Comparison of ENCODE assay signal across 8 mouse cellular contexts in the genomic region with DNA sequence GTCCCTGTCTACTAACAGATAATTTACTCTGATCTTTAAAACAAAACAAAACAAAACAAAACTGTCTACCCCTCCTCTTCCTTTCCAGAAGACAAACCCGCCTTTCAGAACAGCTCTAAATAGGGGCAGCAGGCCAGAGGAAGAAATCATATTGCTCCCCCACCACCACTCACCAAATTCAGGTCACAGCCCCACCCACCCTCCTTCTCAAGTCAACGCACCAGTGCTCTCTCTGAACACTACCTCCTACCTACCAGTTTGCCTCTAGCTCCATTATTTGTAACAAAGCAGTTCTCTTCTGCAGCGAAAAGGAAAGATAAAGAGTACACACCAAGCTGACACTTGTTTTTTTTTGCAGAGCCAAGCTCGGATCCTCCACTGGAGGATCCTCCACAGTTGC. TPM values are rescaled to one million over a fixed set of nuclear protein-coding genes. Genes with fewer than 3 reads are reported as not detected.
DNase-seq lines count a peak whose midpoint lies in the region; ATAC-seq and TF ChIP-seq lines count a peak whose summit lies in the region.

No protein-coding gene starts in this region.

- H3K27ac ChIP-seq in hindbrain, embryonic 10.5 days: no peak overlapping the region
- no peak overlapping the region for H3K27ac ChIP-seq in hindbrain, embryonic 11.5 days (ENCODE audit: low read depth, low read length)
- H3K27ac ChIP-seq in CH12.LX (ENCODE audit: insufficient read depth, low read depth): no peak overlapping the region
- H3K27ac ChIP-seq in forebrain, embryonic 13.5 days: no peak overlapping the region

- no peaks in the 10 kb centered on the region for H3K79me2 ChIP-seq in CH12.LX (replicated peaks; ENCODE audit: control insufficient read depth, extremely low read depth, insufficient read depth, poor library complexity, severe bottlenecking)

- in situ Hi-C loops in CH12.LX (cut with MboI; ENCODE audit: low pct_ligation_motif_present, low pct_unique_long_range_greater_than_20kb, low sequenced_read_pairs): no loop called here

- no peak for TF ChIP-seq RAD21 in CH12.LX (IDR thresholded peaks at IDR 0.05; ENCODE audit: low read depth, low read length)

- no peak for ATAC-seq in hindbrain, embryonic 11.5 days (ENCODE audit: low FRiP score)
- 0 out of 2 replicates have a peak, but pooled peaks have one; percentile 6 for ATAC-seq in megakaryocyte-erythroid progenitor cell, adult 5-6 weeks (replicated peaks; ENCODE audit: low FRiP score, low TSS enrichment, poor library complexity, severe bottlenecking)
- no peak for ATAC-seq in monocyte, adult 5-6 weeks (replicated peaks; ENCODE audit: insufficient number of reproducible peaks, low FRiP score, low TSS enrichment, poor library complexity, severe bottlenecking)
- no peak for ATAC-seq in forebrain, embryonic 13.5 days

- 28% methylated on average over 4 of the region's 4 CpGs for WGBS in hindbrain, embryonic 10.5 days
- 20% methylated on average over 4 of the region's 4 CpGs for WGBS in hindbrain, embryonic 11.5 days
- 42% methylated on average over 4 of the region's 4 CpGs for WGBS in forebrain, embryonic 13.5 days

- H3K9ac ChIP-seq in hindbrain, embryonic 11.5 days (ENCODE audit: low read depth, low read length): no peak overlapping the region
- H3K9ac ChIP-seq in CH12.LX (ENCODE audit: insufficient read depth, low read depth): no peak overlapping the region
- H3K9ac ChIP-seq in forebrain, embryonic 13.5 days: no peak overlapping the region

- no peak overlapping the region; the same call in 1 of the 2 replicates for H3K4me2 ChIP-seq in hindbrain, embryonic 11.5 days (replicated peaks; ENCODE audit: low read depth, low read length)
- H3K4me2 ChIP-seq in CH12.LX (ENCODE audit: insufficient read depth, low read depth, poor library complexity, severe bottlenecking): peak overlapping the region; percentile 48
- H3K4me2 ChIP-seq in forebrain, embryonic 13.5 days: no peak overlapping the region

- H3K9me3 ChIP-seq in hindbrain, embryonic 10.5 days: no peaks in the 10 kb centered on the region
- H3K9me3 ChIP-seq in hindbrain, embryonic 11.5 days (ENCODE audit: control insufficient read depth, low read length): no peaks in the 10 kb centered on the region
- H3K9me3 ChIP-seq in CH12.LX (replicated peaks; ENCODE audit: low read length): no peaks in the 10 kb centered on the region
- no peaks in the 10 kb centered on the region for H3K9me3 ChIP-seq in erythroblast, embryonic 14.5 days (ENCODE audit: control insufficient read depth, low read length)
- H3K9me3 ChIP-seq in forebrain, embryonic 13.5 days (replicated peaks): no peaks in the 10 kb centered on the region

- no peak for DNase-seq in hindbrain, embryonic 10.5 days (ENCODE audit: low spot score)
- DNase-seq in hindbrain, embryonic 11.5 days (ENCODE audit: low spot score): no peak
- peak; percentile 9 for DNase-seq in CH12.LX (ENCODE audit: extremely low read depth)
- DNase-seq in ovary, adult 18-20 months (ENCODE audit: low spot score): no peak

- peak overlapping the region; percentile 57 for H3K4me3 ChIP-seq in hindbrain, embryonic 10.5 days
- no peak overlapping the region for H3K4me3 ChIP-seq in hindbrain, embryonic 11.5 days (ENCODE audit: low read depth, low read length)
- peak overlapping the region in 1 of 3 experiments; percentile 64 for H3K4me3 ChIP-seq in CH12.LX (replicated peaks in 1 of 3; ENCODE audit: low read depth in 2 of 3, low read length in 2 of 3, poor library complexity in 1 of 3)
- H3K4me3 ChIP-seq in erythroblast, embryonic 14.5 days (replicated peaks): peak overlapping the region; percentile 87
- no peak overlapping the region for H3K4me3 ChIP-seq in forebrain, embryonic 13.5 days

- H3K4me1 ChIP-seq in hindbrain, embryonic 10.5 days (replicated peaks): peaks cover 16% of the 10 kb centered on the region
- no peaks in the 10 kb centered on the region for H3K4me1 ChIP-seq in hindbrain, embryonic 11.5 days (replicated peaks; ENCODE audit: control insufficient read depth, insufficient read depth, low read length)
- peaks cover 2 to 39% of the 10 kb centered on the region in 2 experiments; a peak in 3 of 4 replicates for H3K4me1 ChIP-seq in CH12.LX (ENCODE audit: control insufficient read depth in 1 of 2, insufficient read depth in 2 of 2)
- peaks cover 80% of the 10 kb centered on the region for H3K4me1 ChIP-seq in erythroblast, embryonic 14.5 days (ENCODE audit: control insufficient read depth)
- peaks cover 8% of the 10 kb centered on the region for H3K4me1 ChIP-seq in forebrain, embryonic 13.5 days

- TF ChIP-seq POLR2A in CH12.LX (IDR thresholded peaks at IDR 0.05; ENCODE audit: low read depth, low read length): no peak

- TF ChIP-seq EP300 in CH12.LX (IDR thresholded peaks at IDR 0.05; ENCODE audit: low read length): no peak

- TF ChIP-seq CTCF in CH12.LX (conservative IDR thresholded peaks at IDR 0.05 in 1 of 2, IDR thresholded peaks at IDR 0.05 in 1 of 2; ENCODE audit: low read depth in 2 of 2, low read length in 2 of 2): no peak

- dilution Hi-C loops in CH12.LX (cut with MboI; ENCODE audit: extremely low pct_ligation_motif_present, extremely low pct_unique_long_range_greater_than_20kb, low sequenced_read_pairs): no loop called here

- H3K27me3 ChIP-seq in hindbrain, embryonic 10.5 days (ENCODE audit: insufficient read depth, poor library complexity, severe bottlenecking): peaks cover 33% of the 10 kb centered on the region
- peaks cover 4% of the 10 kb centered on the region; the same call in 1 of the 2 replicates for H3K27me3 ChIP-seq in hindbrain, embryonic 11.5 days (ENCODE audit: control insufficient read depth, insufficient read depth, low read length)
- no peaks in the 10 kb centered on the region for H3K27me3 ChIP-seq in CH12.LX (replicated peaks)
- peaks cover 41% of the 10 kb centered on the region for H3K27me3 ChIP-seq in erythroblast, embryonic 14.5 days (ENCODE audit: control insufficient read depth)
- H3K27me3 ChIP-seq in forebrain, embryonic 13.5 days: peaks cover 31% of the 10 kb centered on the region

- no peaks in the 10 kb centered on the region for H3K36me3 ChIP-seq in hindbrain, embryonic 10.5 days
- H3K36me3 ChIP-seq in hindbrain, embryonic 11.5 days (ENCODE audit: control insufficient read depth, insufficient read depth, low read length): no peaks in the 10 kb centered on the region
- H3K36me3 ChIP-seq in CH12.LX (replicated peaks in 1 of 2; ENCODE audit: control insufficient read depth in 1 of 2, insufficient read depth in 1 of 2, low read length in 1 of 2): peaks cover 0 to 13% of the 10 kb centered on the region in 2 experiments
- H3K36me3 ChIP-seq in erythroblast, embryonic 14.5 days (ENCODE audit: control insufficient read depth): peaks cover 27% of the 10 kb centered on the region
- H3K36me3 ChIP-seq in forebrain, embryonic 13.5 days (ENCODE audit: poor library complexity, severe bottlenecking): no peaks in the 10 kb centered on the region

TF ChIP-seq in CH12.LX, 34 proteins besides CTCF, POLR2A, EP300 and RAD21:
- TF ChIP-seq ELF1 (IDR thresholded peaks at IDR 0.05; ENCODE audit: low read depth, low read length): no peak
- TF ChIP-seq ZMIZ1 (IDR thresholded peaks at IDR 0.05; ENCODE audit: low read depth, low read length): no peak
- TF ChIP-seq SIN3A (IDR thresholded peaks at IDR 0.05; ENCODE audit: low read length): no peak
- TF ChIP-seq ZNF384 (IDR thresholded peaks at IDR 0.05; ENCODE audit: low read depth, low read length): no peak
- no peak for TF ChIP-seq UBTF (IDR thresholded peaks at IDR 0.05; ENCODE audit: low read depth, low read length)
- no peak for TF ChIP-seq PAX5 (IDR thresholded peaks at IDR 0.05; ENCODE audit: low read length)
- no peak for TF ChIP-seq MAZ (IDR thresholded peaks at IDR 0.05; ENCODE audit: low read depth, low read length)
- no peak for TF ChIP-seq MAFK (IDR thresholded peaks at IDR 0.05; ENCODE audit: insufficient replicate concordance, low read length)
- no peak for TF ChIP-seq SMC3 (IDR thresholded peaks at IDR 0.05; ENCODE audit: low read depth, low read length)
- no peak for TF ChIP-seq ETS1 (conservative IDR thresholded peaks at IDR 0.05; ENCODE audit: low read depth, low read length)
- TF ChIP-seq NELFE (IDR thresholded peaks at IDR 0.05; ENCODE audit: low read depth, low read length): no peak
- no peak for TF ChIP-seq IRF4 (IDR thresholded peaks at IDR 0.05; ENCODE audit: low read depth, low read length)
- TF ChIP-seq ZC3H11A (IDR thresholded peaks at IDR 0.05; ENCODE audit: low read depth, low read length): no peak
- no peak for TF ChIP-seq KAT2A (IDR thresholded peaks at IDR 0.05; ENCODE audit: insufficient replicate concordance, low read length)
- no peak for TF ChIP-seq BHLHE40 (IDR thresholded peaks at IDR 0.05; ENCODE audit: low read depth, low read length)

RNA-seq across cellular contexts. Expression of a gene that starts 17.3 kb away (rescaled TPM):
- 3.7 and 4.9 TPM in 2 replicates for polyA plus RNA-seq in hindbrain, embryonic 10.5 days (2016; fragmentation: Nextera tagmentation; extraction: Ambion mirVana)
- 7.8 and 8.0 TPM in 2 replicates for polyA plus RNA-seq in hindbrain, embryonic 11.5 days (2014; fragmentation: Nextera tagmentation; extraction: Ambion mirVana)
- 3.8 and 4.2 TPM in 2 replicates for total RNA-seq in CH12.LX (2012; rRNA removed)
- total RNA-seq in CH12.LX (2014; rRNA removed): 6.6 and 8.4 TPM in 2 replicates
- polyA plus RNA-seq in CH12.LX (2012; ENCODE audit: insufficient read length, low read depth): 7.0 and 7.6 TPM in 2 replicates
- 0.07 and 0.14 TPM in 2 replicates for polyA plus RNA-seq in erythroblast, embryonic 14.5 days (2012)
- 12.0 and 26.0 TPM in 2 replicates for total RNA-seq in megakaryocyte-erythroid progenitor cell, adult 5-6 weeks (2014; fragmentation: Nextera tagmentation)
- total RNA-seq in megakaryocyte-erythroid progenitor cell, adult 5-6 weeks (2017): 18.0 and 23.7 TPM in 2 replicates
- total RNA-seq in monocyte, adult 5-6 weeks (2017): 24.1 to 36.0 TPM (median 35.5 TPM) in 3 replicates
- polyA plus RNA-seq in forebrain, embryonic 13.5 days (2015; fragmentation: Nextera tagmentation; extraction: Ambion mirVana): 0.50 and 0.74 TPM in 2 replicates

RNA-seq across cellular contexts. Expression of a gene that starts 38.5 kb away (rescaled TPM):
- 69.1 and 71.0 TPM in 2 replicates for polyA plus RNA-seq in hindbrain, embryonic 10.5 days (2016; fragmentation: Nextera tagmentation; extraction: Ambion mirVana)
- polyA plus RNA-seq in hindbrain, embryonic 11.5 days (2014; fragmentation: Nextera tagmentation; extraction: Ambion mirVana): 82.6 and 86.7 TPM in 2 replicates
- total RNA-seq in CH12.LX (2012; rRNA removed) (14.7 and 15.6 TPM in 2 replicates), CH12.LX (2014; rRNA removed) (50.9 and 51.8 TPM in 2 replicates)
- 28.4 and 34.2 TPM in 2 replicates for polyA plus RNA-seq in CH12.LX (2012; ENCODE audit: insufficient read length, low read depth)
- polyA plus RNA-seq in erythroblast, embryonic 14.5 days (2012): 5.2 and 7.2 TPM in 2 replicates
- 51.3 and 62.6 TPM in 2 replicates for total RNA-seq in megakaryocyte-erythroid progenitor cell, adult 5-6 weeks (2014; fragmentation: Nextera tagmentation)
- 49.0 and 49.4 TPM in 2 replicates for total RNA-seq in megakaryocyte-erythroid progenitor cell, adult 5-6 weeks (2017)
- 34.0 to 41.6 TPM (median 38.1 TPM) in 3 replicates for total RNA-seq in monocyte, adult 5-6 weeks (2017)
- polyA plus RNA-seq in forebrain, embryonic 13.5 days (2015; fragmentation: Nextera tagmentation; extraction: Ambion mirVana): 73.5 and 78.1 TPM in 2 replicates

Comparison
In these comparisons a context has a peak if more than half of its experiments do, and no peak if none do; other contexts are left out.
1. H3K4me3 ChIP-seq: peak in hindbrain, embryonic 10.5 days (single experiment) and erythroblast, embryonic 14.5 days (single experiment); none in hindbrain, embryonic 11.5 days (single experiment) and forebrain, embryonic 13.5 days (single experiment).